Mouse (Mus musculus) G1E-ER4 (cell line): Measurements from ENCODE around the gene Birc7. TPM values are rescaled to one million over a fixed set of nuclear protein-coding genes. Genes with fewer than 3 reads are reported as not detected.

Experiments used
- GATA1 ChIP-seq: IDR thresholded peaks from one replicate; pipeline ENCODE4 v1.8.0; 2012; ENCODE audit warnings: low read length, inconsistent platforms
- polyA plus RNA-seq: library from polyadenylated mRNA; stranded (reverse); fragments of >175 nt; gene quantifications from 2 replicates; pipeline ENCODE4 v1.2.3, GENCODE M21; 2012

Birc7 gene
- not detected in 2 replicates for polyA plus RNA-seq

DNA sequence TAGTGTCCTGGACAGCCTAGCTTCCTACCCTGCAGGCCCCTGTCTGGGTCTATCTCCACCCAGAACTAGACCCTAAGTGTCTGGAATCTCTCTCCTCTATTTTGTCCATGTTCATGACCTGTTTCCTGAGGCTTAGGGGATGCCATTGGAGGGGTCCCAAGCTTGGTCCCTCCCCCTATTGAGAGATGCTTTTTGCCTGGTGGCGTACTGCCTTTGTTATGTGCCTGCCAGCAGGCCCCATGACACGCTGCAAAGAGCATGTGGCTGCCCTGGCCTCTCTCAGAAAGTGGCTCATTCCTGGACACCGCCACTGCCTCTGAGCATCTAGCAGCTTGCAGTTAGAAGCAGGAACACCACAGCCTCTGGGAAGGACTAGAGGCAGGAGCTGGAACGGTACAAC is at the start of gene Birc7:
Gene Birc7, plus strand, starts transcription at position 301 of the 400 bp plus-strand sequence.
- no peak for TF ChIP-seq GATA1

DNA sequence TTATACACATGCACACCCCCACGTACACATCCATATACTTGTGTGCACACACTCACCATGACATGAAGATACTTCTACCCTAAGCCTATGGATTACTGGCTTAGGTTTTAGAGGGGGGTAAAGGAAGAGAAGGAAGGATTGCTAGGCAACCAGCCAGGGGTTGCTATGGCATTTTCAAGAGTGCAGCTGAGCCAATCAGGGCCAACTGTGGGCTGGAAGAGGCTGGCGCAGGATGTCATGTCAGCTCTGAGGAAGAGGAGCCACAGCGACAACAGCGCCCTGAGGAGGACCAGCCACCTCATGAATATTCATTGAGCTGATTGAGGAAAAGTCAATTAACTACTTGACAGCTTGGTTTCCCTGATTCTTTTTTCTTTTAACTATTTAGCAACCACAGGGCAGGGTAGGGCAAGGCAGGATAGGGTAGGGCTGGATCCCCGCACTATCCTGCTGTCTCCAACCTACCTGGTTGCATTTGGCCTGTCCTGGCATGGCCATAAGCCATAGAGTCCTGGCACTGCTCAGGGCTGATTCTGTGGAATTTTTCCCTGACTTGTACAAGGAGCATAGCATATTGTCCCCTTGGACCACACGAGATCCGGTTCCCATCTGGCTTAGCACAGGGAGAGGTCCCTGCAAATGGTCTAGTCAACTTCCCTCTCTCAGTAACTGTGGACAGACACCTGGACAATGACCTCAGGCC is 49.3 kb upstream of the Birc7 start:
- no peak for TF ChIP-seq GATA1

DNA sequence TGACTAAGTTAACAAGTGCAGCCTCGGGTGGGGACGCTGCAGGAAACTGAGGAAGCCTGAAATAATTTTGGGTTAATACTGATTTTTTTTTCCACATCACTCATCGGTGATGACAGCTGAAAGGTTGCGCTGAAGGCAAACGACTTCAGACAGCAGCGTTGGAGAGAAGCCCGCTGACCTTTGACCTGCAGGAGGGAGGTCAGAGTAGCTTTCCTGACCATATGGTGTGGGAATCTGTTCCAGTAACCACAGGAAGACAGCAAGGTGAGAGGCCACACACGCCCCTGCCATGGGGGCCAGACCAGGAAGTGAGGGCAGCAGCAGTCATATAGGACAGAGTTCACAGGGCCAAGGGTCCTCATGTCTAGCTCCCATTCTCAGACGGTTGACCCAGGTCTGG is 47.5 kb upstream of the Birc7 start:
- TF ChIP-seq GATA1 = no peak

DNA sequence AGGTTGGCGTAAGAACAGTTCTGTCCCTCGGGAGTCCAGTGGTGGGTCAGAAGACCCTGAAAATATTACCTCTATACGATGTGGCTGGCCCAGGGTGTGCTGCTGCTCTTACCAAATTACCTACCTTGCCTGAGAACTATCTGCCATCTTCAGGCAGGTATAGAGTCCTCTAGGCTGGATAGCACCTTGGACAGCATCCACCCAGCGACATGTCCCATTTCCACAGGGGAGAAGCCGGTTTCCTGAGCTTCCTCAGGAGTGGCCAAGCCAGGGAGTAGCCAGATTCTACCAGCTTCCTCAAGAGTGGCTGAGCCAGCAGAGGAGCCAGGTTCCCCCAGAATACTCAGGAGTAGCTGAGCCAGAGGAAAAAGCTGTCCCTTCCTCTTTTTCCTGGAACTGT is 43.6 kb upstream of the Birc7 start:
- TF ChIP-seq GATA1 = no peak

DNA sequence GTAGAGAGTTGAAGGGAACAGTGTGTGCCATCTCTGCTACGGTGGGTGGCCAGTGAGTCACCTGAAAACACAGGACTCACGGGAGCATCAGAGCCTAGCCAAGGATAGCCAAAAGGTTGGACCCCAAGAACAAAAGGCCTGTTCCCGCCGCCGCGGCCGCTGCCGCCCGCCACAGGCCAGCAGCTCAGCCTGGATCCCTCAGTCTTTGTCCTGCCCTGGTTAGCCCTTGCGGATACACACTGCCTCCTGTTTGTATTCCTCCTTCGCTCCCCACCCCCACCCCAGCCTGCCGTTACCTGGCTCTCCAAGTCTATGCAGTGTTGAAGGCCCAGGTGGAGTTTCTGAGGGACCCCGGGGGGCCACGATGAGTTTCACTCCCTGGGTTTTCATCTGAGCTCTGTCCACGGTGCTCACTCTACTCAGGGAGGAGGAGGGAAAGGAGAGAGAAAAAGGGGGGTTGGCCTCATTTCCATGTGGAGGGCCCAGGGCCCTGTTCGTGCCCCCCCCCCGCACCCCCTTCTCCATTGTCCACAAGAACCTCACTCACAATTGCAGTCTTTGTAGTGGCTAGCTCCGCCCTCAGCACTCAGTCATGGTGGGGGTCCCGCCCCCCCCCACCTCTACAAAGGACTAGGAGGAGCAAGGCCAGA is 39.4 kb upstream of the Birc7 start:
- TF ChIP-seq GATA1 = no peak

DNA sequence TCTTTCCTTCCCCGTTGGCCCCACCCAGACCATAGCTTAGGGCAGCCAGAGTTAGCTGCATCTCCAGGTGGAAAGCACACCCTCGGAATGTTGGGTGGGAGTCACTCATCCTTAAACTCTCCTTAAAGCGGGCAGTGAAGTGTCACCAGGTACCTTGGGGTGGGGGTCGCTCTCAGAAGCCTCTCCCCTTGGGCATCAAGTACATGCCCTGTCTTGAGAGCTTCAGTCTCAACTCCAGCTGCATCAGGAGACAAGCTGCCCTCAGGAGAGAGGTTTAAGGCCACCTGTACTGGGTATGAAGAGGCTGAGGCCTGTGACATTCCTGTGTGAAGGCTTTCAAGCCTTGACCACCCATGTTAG is 38.9 kb upstream of the Birc7 start:
- no peak for TF ChIP-seq GATA1

DNA sequence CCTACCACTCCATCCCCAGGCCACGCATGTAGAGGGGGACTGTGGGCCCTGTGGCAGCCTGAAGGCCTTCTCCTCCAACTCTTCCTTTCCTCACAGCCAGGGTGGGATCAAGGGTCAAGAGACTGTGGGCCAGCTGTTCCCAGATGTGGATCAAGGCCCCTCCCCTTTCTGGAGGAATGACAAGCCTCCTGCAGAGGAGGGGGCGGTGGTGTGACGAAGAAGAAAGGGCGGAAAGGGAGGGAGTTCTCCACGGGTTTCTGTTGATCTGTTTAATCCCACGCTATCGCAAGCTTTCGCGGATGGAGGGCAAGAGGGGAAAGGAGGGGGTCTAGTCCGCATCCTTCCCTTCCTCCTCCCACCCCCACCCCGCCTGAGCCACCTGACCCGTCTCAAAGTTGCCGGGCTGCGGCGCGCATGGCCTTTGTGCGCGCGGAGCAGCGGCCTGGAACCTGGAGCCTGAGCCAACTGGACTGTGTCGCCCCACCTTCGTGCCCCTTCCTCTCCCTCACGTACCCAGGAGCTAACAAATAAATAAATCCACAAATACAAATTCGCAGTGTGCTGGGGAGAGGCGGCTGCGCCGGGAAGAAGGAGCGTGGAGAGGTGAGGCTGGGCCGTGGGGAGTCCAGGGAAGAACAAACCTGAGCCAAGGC is 38.3 kb upstream of the Birc7 start:
- TF ChIP-seq GATA1 = no peak

DNA sequence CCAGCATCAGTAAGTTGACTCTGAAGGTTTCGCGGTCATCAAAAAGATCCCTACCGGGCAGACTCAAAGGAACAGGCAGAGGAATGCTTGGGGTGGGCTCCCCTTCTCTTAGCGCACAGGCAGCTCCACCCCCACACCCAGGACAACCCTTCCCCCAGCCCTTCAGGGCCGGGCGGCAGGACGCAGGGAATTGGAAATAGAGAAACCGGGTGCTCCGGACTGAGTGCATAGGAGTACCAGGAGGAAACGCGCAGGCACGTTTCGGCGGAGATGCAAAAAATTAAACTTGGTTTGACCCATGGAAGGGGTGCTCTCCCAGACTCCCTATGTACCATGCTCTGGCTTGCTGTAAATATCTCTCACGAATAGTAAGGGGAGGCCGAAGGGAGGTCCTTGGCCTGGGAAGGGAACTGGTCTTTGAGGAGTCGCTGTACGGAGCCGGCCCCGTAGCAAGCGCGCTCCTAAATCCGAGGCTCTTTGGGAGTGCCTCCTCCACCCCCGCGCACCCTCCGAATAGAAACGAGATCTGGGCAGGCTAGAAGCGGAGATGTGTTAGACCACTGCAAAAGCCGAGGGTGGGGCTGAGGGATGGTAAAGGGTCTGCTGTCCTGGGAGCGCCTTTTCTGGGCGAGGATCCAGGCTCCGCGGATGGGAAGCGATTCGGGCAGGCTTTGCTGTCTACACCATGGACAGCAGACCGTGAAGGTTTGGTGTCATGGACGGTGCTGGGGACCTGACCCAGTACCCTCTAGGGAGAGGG is 37.6 kb upstream of the Birc7 start:
- no peak for TF ChIP-seq GATA1

DNA sequence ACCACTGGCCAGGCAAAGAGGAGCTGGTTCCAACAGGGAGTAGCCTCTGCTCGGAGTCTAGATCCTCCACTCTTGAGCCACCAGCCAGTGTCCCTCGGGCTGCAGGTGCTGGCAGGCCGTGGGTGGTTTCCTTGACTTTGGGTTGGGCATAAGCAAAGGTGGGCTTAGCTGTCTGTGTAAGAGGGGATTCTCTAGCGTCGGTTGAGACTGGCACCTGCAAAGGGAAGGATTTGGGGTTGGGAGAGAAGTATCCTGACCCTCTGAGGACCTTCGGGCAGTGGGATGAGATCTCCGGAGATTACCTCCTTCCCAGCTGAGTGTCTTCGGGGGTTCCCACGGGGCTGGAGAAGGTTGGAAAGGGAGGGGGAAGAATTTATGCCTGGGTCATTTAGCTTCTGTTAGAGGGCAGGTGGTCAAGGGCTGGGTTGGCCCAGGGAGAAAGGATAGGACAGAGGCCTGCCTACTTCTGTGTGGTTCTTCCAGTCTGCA is 36.9 kb upstream of the Birc7 start:
- TF ChIP-seq GATA1 = no peak

DNA sequence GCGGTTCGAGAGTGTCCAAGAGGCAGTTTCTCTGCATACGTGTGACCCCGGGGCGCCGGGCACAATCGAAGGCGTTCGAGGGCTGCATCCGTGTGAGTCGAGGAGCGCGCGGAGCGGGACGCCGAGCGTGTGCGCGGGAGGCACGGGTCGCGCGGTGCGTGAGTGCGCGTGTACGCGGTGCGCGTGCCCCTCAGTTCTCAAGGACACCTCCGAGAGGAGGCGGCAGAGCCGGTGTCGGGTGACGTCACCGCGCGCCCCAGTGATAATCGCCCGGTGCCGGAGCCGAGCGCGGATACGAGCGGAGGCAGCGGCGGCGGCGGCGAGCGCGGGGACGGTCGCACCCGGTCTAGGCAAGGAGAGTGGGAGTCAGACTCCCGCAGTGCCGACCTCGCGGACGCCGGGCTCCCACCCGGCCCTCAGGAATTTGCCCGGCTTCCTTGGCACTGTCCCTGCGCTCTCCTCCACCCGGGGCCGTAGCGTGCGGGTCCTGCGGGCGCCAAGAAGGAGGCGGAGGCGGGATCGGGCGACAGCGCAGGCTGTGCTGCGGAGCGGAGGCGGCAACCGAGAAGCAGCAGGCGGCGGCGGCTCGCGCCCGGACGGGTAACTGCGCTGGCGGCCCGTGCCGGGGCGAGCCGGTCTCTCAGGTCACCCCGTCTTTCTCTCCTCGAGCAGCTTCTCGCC is 35.8 kb upstream of the Birc7 start:
- no peak for TF ChIP-seq GATA1

DNA sequence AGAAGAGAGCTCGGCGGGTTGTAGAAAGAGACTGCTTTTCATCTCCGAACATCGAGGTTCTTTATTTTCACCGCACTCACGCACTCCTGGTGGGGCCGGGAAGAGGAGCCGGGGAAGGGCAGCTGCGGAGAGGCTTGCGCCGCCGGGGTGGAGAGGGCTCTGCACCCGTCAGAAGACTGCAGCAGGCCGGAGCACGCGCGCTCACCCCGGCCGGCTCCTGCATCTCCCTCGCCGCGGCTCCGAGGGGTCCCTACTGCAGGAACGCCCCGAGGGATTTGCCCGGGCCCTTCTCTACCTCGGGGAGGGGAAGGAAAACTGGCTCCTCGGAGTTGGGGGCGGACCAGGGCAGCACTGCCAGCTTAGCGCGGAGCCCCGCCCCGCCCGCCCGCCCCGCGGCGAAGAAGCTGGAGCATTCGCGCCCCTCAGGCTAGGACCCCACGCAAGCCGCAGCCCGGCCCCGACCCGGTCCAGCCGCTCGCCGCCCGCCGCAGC is 35.2 kb upstream of the Birc7 start:
- no peak for TF ChIP-seq GATA1

DNA sequence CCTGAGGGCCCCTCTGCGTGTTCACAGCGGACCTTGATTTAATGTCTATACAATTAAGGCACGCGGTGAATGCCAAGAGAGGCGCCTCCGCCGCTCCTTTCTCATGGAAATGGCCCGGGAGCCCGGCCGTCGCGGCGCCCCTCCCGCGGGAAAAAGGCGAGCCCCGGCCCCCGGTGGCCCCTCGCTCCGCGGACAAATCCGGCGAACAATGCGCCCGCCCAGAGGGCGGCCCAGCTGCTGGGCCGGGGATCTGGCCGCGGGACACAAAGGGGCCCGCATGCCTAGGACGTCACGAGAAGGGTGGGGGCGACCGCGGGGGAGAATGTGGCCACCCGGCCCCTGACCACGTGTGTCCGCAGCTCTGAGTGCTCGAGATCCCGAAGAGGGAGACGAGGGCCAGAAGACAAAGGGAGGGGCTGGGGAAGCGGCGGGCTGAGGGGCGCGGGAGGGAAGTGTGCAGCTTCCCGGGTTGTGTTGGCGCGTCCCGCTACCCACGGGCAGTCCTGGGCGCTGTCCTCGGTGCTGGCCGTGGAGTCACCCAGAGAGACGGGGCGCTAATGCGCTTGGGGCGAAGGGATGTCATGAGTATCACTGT is 34.7 kb upstream of the Birc7 start:
- no peak for TF ChIP-seq GATA1

DNA sequence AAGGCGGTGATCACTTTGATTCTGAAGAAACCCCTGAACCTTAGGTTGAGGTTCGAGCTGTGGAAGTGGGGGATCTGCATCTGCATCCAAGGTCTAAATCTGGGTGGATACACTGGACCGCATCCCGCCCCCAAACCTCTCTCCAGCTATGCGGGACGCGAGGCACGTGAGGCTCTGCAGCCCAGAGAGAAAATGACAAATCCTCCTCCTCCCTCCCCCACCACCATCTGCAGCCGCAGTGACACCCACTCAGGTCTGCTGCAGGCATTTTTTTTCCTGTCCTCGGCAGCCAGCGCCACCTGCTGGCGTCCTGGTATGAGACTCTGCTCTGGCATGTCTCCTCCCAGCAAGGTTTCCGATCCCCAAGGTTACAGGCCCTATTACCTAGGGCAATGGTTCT is 34.1 kb upstream of the Birc7 start:
- TF ChIP-seq GATA1 = no peak

DNA sequence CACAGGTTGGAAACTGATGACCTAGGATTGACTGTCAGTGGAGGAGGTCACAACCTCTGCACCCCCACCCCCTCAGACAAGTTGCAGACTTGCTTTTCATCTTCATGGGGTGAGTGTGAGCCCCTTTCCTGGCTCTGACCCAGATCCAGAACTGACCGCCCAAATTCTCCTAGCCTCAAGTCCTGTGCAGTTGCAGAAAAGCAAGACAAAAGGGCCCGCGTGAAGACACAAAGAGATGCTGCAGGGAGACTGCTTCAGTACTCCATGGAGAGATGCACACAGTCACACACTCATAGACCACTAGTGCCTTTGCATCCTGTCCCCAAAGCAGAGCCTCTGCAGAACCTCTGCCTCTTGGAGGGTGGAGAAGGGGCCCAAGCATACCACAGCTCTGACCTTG is 33.5 kb upstream of the Birc7 start:
- no peak for TF ChIP-seq GATA1

DNA sequence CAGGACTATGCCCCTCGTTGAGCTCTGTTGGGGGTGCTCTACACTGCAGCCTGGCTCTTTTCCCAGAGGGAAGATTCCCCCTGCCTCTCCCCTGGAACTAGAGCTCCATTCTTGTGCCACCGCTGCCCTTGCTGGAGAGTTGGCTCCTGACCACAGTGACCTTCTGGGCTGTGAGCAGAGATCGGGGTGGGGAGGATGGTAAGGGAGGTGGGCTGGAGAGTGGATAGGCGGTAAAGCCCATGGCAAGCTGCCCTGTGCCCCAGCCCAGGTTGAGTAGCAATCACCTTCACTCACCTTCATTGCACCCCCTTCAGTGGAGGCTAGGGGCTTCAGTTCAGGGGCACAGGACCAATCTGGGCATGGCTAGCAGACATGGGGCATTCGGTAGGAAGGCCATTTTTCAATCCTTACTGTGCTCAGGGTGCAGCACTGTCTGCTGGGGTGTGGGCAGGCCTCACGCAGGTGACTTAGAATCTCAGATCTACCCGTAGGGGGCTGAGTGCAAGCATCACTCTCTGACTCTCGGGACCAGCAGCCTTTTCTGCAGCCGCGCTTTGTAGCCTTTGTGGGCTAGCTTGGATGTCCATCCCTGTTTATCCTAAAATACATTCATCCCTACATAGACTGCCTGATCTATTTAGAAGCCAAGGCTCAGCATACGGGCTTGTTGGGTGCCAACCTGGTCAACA is 32.8 kb upstream of the Birc7 start:
- TF ChIP-seq GATA1 = no peak
